Comparison of ENCODE assay signal across 9 mouse cellular contexts in genomic region chr10:19356071-19356583, GRCm38 (mm10). TPM values are rescaled to one million over a fixed set of nuclear protein-coding genes. Genes with fewer than 3 reads are reported as not detected.
DNase-seq lines count a peak whose midpoint lies in the region; ATAC-seq and TF ChIP-seq lines count a peak whose summit lies in the region.
"Had no signal": no experiment of that assay in that cellular context is flagged by ENCODE, and none has a peak within 500 bp of the region (broad histone marks: within the 10 kb centered on the region; RNA-seq: fewer than 3 reads in every experiment).

TSS of gene Olig3 (plus strand) at chr10:19356533.

- WGBS in kidney, embryonic 14.5 days: 1% methylated on average over 9 of the region's 9 CpGs
- 6% methylated on average over 9 of the region's 9 CpGs for WGBS in kidney, adult 2 months
- 3% methylated on average over 9 of the region's 9 CpGs for WGBS in neural tube, embryonic 15.5 days

- H3K9ac ChIP-seq in kidney, embryonic 14.5 days (ENCODE audit: low read depth, low read length): no peak within 1 kb of the TSS
- no peak within 1 kb of the TSS for H3K9ac ChIP-seq in neural tube, embryonic 15.5 days (replicated peaks)

- no peak for TF ChIP-seq CTCF in kidney, adult 2 months (conservative IDR thresholded peaks at IDR 0.05; ENCODE audit: insufficient read depth, insufficient read length, low read depth, low read length)

- peak within 1 kb of the TSS; percentile 22 for H3K4me3 ChIP-seq in kidney, embryonic 14.5 days (ENCODE audit: low read length)
- H3K4me3 ChIP-seq in kidney, adult 2 months (ENCODE audit: insufficient read depth, low read depth, low read length): no peak within 1 kb of the TSS
- H3K4me3 ChIP-seq in neural tube, embryonic 15.5 days (replicated peaks): peak within 1 kb of the TSS; percentile 24

- peak within 1 kb of the TSS; percentile 13; the same call in 1 of the 2 replicates for H3K4me2 ChIP-seq in kidney, embryonic 14.5 days (replicated peaks; ENCODE audit: low read depth, low read length)
- H3K4me2 ChIP-seq in neural tube, embryonic 15.5 days: peak within 1 kb of the TSS; percentile 46

- H3K4me1 ChIP-seq in kidney, embryonic 14.5 days (ENCODE audit: control insufficient read depth, insufficient read depth, low read length): no peaks in the 10 kb centered on the region
- H3K4me1 ChIP-seq in kidney, adult 2 months (ENCODE audit: control insufficient read depth, insufficient read depth, low read length): no peaks in the 10 kb centered on the region
- H3K4me1 ChIP-seq in neural tube, embryonic 15.5 days: peaks cover 13% of the 10 kb centered on the region

- TF ChIP-seq POLR2A in kidney, adult 2 months (IDR thresholded peaks at IDR 0.05; ENCODE audit: low read depth, low read length): no peak

- H3K9me3 ChIP-seq in kidney, embryonic 14.5 days (ENCODE audit: control insufficient read depth, low read length): no peaks in the 10 kb centered on the region
- no peaks in the 10 kb centered on the region for H3K9me3 ChIP-seq in neural tube, embryonic 15.5 days (replicated peaks)

- H3K27me3 ChIP-seq in kidney, embryonic 14.5 days (ENCODE audit: control insufficient read depth, insufficient read depth, low read length): peaks cover 95% of the 10 kb centered on the region
- H3K27me3 ChIP-seq in kidney, adult 2 months (replicated peaks; ENCODE audit: control insufficient read depth, insufficient read depth, low read length): peaks cover 3% of the 10 kb centered on the region; the same call in 1 of the 2 replicates
- H3K27me3 ChIP-seq in neural tube, embryonic 15.5 days (replicated peaks): peaks cover 93% of the 10 kb centered on the region

- no peaks in the 10 kb centered on the region for H3K36me3 ChIP-seq in kidney, embryonic 14.5 days (ENCODE audit: control insufficient read depth, insufficient read depth, low read length)
- no peaks in the 10 kb centered on the region for H3K36me3 ChIP-seq in kidney, adult 2 months (ENCODE audit: control insufficient read depth, insufficient read depth, low read length)
- no peaks in the 10 kb centered on the region for H3K36me3 ChIP-seq in neural tube, embryonic 15.5 days

- intact Hi-C loops in gastrocnemius, postnatal 36 days (cut with DNase I): no loop called here

- DNase-seq in kidney, adult 2 months: no peak
- DNase-seq in embryo, embryonic 10 days (ENCODE audit: low spot score): peak; percentile 43
- DNase-seq in induced T-regulatory cell, adult 2 months (ENCODE audit: low read depth): peak; percentile 41
- no peak for DNase-seq in gastrocnemius, postnatal 36 days
- no peak for DNase-seq in kidney, postnatal 14 days
- DNase-seq in cerebellum, adult 11 months: no peak

- H3K27ac ChIP-seq in kidney, embryonic 14.5 days (ENCODE audit: low read depth, low read length): no peak within 1 kb of the TSS
- H3K27ac ChIP-seq in kidney, adult 2 months (ENCODE audit: insufficient read depth, low read depth, low read length): no peak within 1 kb of the TSS
- H3K27ac ChIP-seq in neural tube, embryonic 15.5 days (replicated peaks): no peak within 1 kb of the TSS

- ATAC-seq in kidney, embryonic 14.5 days (ENCODE audit: low FRiP score, low TSS enrichment): no peak
- no peak for ATAC-seq in neural tube, embryonic 15.5 days (ENCODE audit: low FRiP score)

RNA-seq across cellular contexts. Expression of gene Olig3, which starts in this region (rescaled TPM):
- polyA plus RNA-seq in kidney, embryonic 14.5 days (2014; fragmentation: Nextera tagmentation; extraction: Ambion mirVana): not detected in 2 replicates
- not detected in 2 replicates for polyA plus RNA-seq in kidney, adult 2 months (2012; rRNA removed)
- polyA plus RNA-seq in neural tube, embryonic 15.5 days (2015; fragmentation: Nextera tagmentation; extraction: Ambion mirVana): 14.9 and 17.3 TPM in 2 replicates
- total RNA-seq in gastrocnemius, postnatal 36 days (2021): not detected
- polyA plus RNA-seq: liver, embryonic 16.5 days had no signal

Comparison
In these comparisons a context has a peak if more than half of its experiments do, and no peak if none do; other contexts are left out.
1. RNA of gene Olig3 (polyA plus RNA-seq): 14.9 to 17.3 TPM in neural tube, embryonic 15.5 days; not detected in kidney, embryonic 14.5 days and not detected in kidney, adult 2 months; every median in the first group is over 10 times any median in the second.
2. DNase-seq: peak in embryo, embryonic 10 days (single experiment) and induced T-regulatory cell, adult 2 months (single experiment); none in kidney, adult 2 months (single experiment), gastrocnemius, postnatal 36 days (0 of 2), kidney, postnatal 14 days (single experiment) and cerebellum, adult 11 months (single experiment).